Mouse (Mus musculus) c-Kit-negative CD71-positive TER-119-positive erythroid progenitor cells, embryonic 14.5 days (primary cell): Measurements from ENCODE around the gene Kif27.

Experiments
- DNase-seq: peaks from one replicate; pipeline ENCODE4 v3.0.0-alpha.2; 2013; ENCODE audit warnings: low read depth, low spot score

The Kif27 gene

GRCm38 (mm10) chr13:58280528-58280927, 78.4 kb downstream of the Kif27 start:
- no peak for DNase-seq

GRCm38 (mm10) chr13:58276256-58276655, 82.7 kb downstream of the Kif27 start:
- DNase-seq: no peak

GRCm38 (mm10) chr13:58275599-58275998, 83.3 kb downstream of the Kif27 start, which contains the start of gene Gkap1:
TSS of gene Gkap1 (minus strand) at chr13:58275699.
- DNase-seq: no peak

DNA sequence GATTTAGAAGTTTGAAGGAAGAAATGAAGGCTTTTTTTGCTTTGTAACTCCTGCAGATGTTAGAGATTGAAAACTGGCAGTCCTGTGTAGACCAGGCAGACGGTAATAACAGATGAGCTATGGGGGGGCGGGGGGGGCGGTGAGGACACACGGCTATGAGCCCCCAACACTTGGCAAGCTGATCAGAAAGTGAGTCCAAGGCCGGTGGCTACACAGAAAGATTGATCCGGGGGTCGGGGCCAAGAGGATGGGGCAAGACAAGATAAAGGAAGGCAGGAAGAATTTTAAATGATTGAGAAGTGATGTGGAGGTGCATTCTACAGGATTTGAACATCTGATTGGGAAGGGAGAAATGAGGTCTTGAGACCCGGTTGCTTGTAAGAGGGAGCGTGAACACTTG, 83.8 kb downstream of the Kif27 start:
- no peak for DNase-seq

DNA sequence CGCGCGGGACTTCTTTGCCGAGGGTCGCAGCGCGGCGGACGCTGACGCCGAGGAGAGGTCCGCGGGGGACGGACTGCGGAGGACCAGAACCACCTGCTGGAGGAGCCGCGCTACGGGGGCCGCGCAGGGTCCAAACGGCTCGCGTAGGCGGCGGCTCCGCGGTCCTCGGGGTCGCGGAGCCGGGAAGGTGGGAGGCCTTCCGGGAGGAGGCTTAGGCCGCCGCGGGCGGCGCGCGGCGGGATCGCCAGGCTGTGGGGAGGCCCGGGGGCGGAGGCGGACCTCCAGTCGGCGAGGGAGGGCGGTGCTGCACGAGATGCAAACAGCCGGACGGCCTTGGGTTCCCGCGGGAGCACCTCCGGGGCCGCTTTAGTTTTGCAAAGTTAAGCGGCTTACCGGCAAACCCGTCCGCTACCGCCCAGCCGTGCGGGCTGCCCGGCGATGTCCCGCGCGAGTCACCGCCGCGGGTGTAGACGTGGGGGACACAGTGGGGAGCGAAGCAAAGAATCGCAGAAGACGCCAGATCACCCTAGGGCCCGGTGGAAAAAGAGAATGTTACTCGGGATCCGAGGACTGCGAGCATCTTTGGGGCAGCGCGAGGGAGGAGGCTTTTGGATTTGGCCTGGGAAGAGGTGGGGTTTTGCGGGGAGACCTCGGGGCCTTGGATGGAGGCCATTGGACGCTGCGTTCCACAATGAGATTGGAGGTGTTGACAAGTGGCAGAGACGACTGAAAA, 84.5 kb downstream of the Kif27 start:
- DNase-seq: no peak

DNA sequence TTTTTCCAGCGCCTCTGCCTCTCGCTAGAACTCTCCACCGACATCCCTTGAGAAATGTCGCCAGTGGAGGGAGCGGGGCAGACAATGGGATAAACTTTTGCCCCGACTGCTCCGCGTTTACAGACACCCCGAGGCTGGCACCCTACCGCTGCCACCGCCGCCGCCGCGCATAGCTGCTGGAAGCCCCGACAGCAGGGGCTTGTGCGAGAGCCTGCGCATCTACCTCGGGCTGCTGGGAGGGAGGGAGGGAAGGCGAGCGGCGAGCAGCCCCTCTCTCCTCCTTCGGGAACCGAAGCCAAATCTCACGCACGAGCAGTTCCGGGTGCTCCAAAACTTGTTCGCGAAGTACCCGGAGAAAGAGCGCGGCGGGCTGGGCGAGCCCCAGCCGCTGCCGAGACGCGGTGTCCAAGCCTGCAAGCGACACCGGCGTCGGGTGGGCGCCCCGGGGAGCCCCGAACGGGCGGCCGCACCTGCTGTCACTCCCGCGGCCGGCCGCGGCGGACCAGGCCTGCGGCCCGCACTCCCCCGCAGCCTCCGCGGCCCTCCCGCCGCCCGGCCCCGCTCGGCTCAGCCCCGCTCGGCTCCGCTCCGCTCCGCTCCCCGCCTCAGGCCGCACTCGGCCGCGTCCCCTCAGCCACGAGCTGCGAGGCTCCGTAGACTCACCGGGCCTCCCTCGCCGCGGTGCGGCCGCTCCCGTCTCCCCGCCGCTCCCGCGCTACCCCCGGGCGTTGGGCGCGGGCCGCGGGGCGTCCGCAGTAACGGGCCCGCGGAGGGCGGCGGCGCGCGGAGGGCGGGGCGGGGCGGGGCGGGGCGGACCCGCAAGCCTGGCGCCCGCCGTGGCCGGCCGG, 85.3 kb downstream of the Kif27 start:
- DNase-seq: no peak

DNA sequence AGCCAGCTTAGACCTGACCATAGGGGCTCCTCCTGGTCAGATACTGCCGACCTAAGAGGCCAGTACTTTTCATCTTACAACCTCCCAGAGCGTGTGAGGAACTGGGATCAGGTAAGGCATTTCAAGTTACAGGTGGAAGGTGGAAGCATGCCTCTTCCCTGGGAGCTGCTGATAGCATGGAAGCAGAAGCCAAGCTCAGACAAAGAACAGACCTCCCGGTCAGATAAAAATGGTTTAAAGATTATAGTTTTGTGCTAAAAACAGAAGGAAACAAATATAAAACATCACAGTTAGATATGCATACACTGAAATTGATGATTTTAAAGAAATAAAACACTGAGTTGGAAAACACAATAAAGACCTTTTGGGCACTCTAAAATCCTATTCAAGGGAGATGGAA, 92.1 kb downstream of the Kif27 start:
- DNase-seq: no peak

GRCm38 (mm10) chr13:58263546-58263945, 95.4 kb downstream of the Kif27 start:
- no peak for DNase-seq

DNA sequence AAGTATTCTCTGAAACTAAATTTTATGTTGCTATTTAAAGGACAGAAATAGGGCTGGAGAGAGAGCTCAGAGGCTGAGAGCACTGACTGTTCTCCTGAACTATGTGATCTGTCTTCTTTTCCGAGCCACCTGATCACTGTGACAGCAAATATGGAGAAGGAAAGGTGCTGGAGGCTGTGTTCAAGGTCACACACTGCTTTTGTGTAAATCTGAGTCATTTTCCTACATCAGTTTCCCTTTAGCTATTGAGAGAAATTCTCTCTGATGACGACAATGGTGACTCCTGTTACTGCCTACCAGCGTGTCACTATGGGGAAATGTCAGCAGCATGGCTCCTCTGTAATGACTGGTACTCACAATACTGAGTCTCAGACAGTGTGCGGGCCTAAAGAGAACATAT, 97.2 kb downstream of the Kif27 start:
- DNase-seq: no peak

- no peak for DNase-seq
Measured at GRCm38 (mm10) chr13:58253268-58253667, 105.7 kb downstream of the Kif27 start.

GRCm38 (mm10) chr13:58248957-58249356, 110.0 kb downstream of the Kif27 start:
- no peak for DNase-seq
